Mouse (Mus musculus): ENCODE data around the gene Kansl1.

GRCm38 (mm10) chr11:104387284-104387683 lies 81.4 kb downstream of the Kansl1 start:
- no peak for TF ChIP-seq ZNF384 (IDR thresholded peaks at IDR 0.05; ENCODE audit: low read depth, low read length)
- TF ChIP-seq CHD2 (IDR thresholded peaks at IDR 0.05; ENCODE audit: low read depth, low read length): no peak
